Mouse (Mus musculus) kidney, adult 2 months (tissue): ENCODE data around the gene Idh3a.

Source experiments
- CTCF ChIP-seq: fragments of 200-500 bp; conservative IDR thresholded peaks from 2 replicates; pipeline ENCODE4 v1.5.1; 2011; ENCODE audit warnings: low read depth, mild to moderate bottlenecking, control low read depth, low read length, moderate library complexity, mixed read lengths; ENCODE audit not compliant: insufficient read depth, insufficient read length
- POLR2A ChIP-seq: fragments of 200-500 bp; IDR thresholded peaks from one replicate; pipeline ENCODE4 v1.6.1; 2011; ENCODE audit warnings: low read depth, low read length, control low read depth

GRCm38 (mm10) chr9:54627240-54627639 lies 41.1 kb downstream of the Idh3a start:
- no peak for TF ChIP-seq POLR2A
- TF ChIP-seq CTCF = no peak
